Comparison of ENCODE assay signal across 7 mouse cellular contexts in genomic region chr14:87415808-87416721, GRCm38 (mm10). TPM values are rescaled to one million over a fixed set of nuclear protein-coding genes. Genes with fewer than 3 reads are reported as not detected.
DNase-seq lines count a peak whose midpoint lies in the region; ATAC-seq and TF ChIP-seq lines count a peak whose summit lies in the region.

Gene Tdrd3, plus strand, starts transcription at chr14:87416639.

- ATAC-seq in intestine, postnatal 0 days: peak; percentile 93
- ATAC-seq in midbrain, embryonic 12.5 days (ENCODE audit: low FRiP score, low read depth): peak; percentile 94

- H3K27me3 ChIP-seq in embryonic facial prominence, embryonic 10.5 days (replicated peaks; ENCODE audit: low read depth, poor library complexity, severe bottlenecking): no peaks in the 10 kb centered on the region
- H3K27me3 ChIP-seq in intestine, postnatal 0 days (replicated peaks; ENCODE audit: control insufficient read depth, insufficient read depth, low read length): no peaks in the 10 kb centered on the region
- H3K27me3 ChIP-seq in midbrain, embryonic 12.5 days: no peaks in the 10 kb centered on the region
- no peaks in the 10 kb centered on the region for H3K27me3 ChIP-seq in small intestine, adult 2 months (ENCODE audit: control insufficient read depth, insufficient read depth, low read length)

- H3K9me3 ChIP-seq in embryonic facial prominence, embryonic 10.5 days: no peaks in the 10 kb centered on the region
- H3K9me3 ChIP-seq in intestine, postnatal 0 days (ENCODE audit: control insufficient read depth): no peaks in the 10 kb centered on the region
- no peaks in the 10 kb centered on the region for H3K9me3 ChIP-seq in midbrain, embryonic 12.5 days

- H3K4me1 ChIP-seq in embryonic facial prominence, embryonic 10.5 days: peaks cover 24% of the 10 kb centered on the region
- peaks cover 3% of the 10 kb centered on the region; the same call in 1 of the 2 replicates for H3K4me1 ChIP-seq in intestine, postnatal 0 days (replicated peaks; ENCODE audit: control insufficient read depth, insufficient read depth, low read length)
- H3K4me1 ChIP-seq in midbrain, embryonic 12.5 days: peaks cover 22% of the 10 kb centered on the region
- H3K4me1 ChIP-seq in small intestine, adult 2 months (ENCODE audit: control insufficient read depth, insufficient read depth, insufficient read length, low read length): peaks cover 3% of the 10 kb centered on the region; the same call in 1 of the 2 replicates

- TF ChIP-seq CTCF in intestine, postnatal 0 days (IDR thresholded peaks at IDR 0.05; ENCODE audit: low read depth): 0 out of 2 replicates have a peak, but pooled peaks have one; percentile 1
- TF ChIP-seq CTCF in small intestine, adult 2 months (IDR thresholded peaks at IDR 0.05; ENCODE audit: extremely low read depth, insufficient read length, insufficient replicate concordance, low read depth, low read length): no peak

- peak within 1 kb of the TSS; percentile 90 for H3K4me3 ChIP-seq in embryonic facial prominence, embryonic 10.5 days
- peak within 1 kb of the TSS; percentile 86 for H3K4me3 ChIP-seq in intestine, postnatal 0 days (ENCODE audit: low read depth, low read length)
- peak within 1 kb of the TSS; percentile 82 for H3K4me3 ChIP-seq in midbrain, embryonic 12.5 days
- peak within 1 kb of the TSS; percentile 88 for H3K4me3 ChIP-seq in small intestine, adult 2 months (ENCODE audit: low read depth, low read length)

- peak within 1 kb of the TSS; percentile 97 for H3K9ac ChIP-seq in intestine, postnatal 0 days (ENCODE audit: low read depth, low read length)
- H3K9ac ChIP-seq in midbrain, embryonic 12.5 days (replicated peaks): peak within 1 kb of the TSS; percentile 95

- intact Hi-C loops in left cerebral cortex, postnatal 4 days (cut with DNase I): no loop called here

- peak within 1 kb of the TSS; percentile 98 for H3K27ac ChIP-seq in embryonic facial prominence, embryonic 10.5 days (replicated peaks)
- peak within 1 kb of the TSS; percentile 99 for H3K27ac ChIP-seq in intestine, postnatal 0 days (ENCODE audit: low read depth, low read length)
- H3K27ac ChIP-seq in midbrain, embryonic 12.5 days (replicated peaks): peak within 1 kb of the TSS; percentile 99
- peak within 1 kb of the TSS; percentile 98 for H3K27ac ChIP-seq in small intestine, adult 2 months (ENCODE audit: insufficient read depth, low read depth, low read length)

- H3K36me3 ChIP-seq in embryonic facial prominence, embryonic 10.5 days (replicated peaks): no peaks in the 10 kb centered on the region
- no peaks in the 10 kb centered on the region for H3K36me3 ChIP-seq in intestine, postnatal 0 days (ENCODE audit: control insufficient read depth, insufficient read depth)
- no peaks in the 10 kb centered on the region for H3K36me3 ChIP-seq in midbrain, embryonic 12.5 days
- no peaks in the 10 kb centered on the region for H3K36me3 ChIP-seq in small intestine, adult 2 months (ENCODE audit: control insufficient read depth, insufficient read depth, low read length)

- TF ChIP-seq POLR2A in small intestine, adult 2 months (IDR thresholded peaks at IDR 0.05; ENCODE audit: low read depth, low read length): peak; percentile 74

- under 1% methylated on average over 85 of the region's 85 CpGs for WGBS in embryonic facial prominence, embryonic 10.5 days
- under 1% methylated on average over 85 of the region's 85 CpGs for WGBS in intestine, postnatal 0 days
- WGBS in midbrain, embryonic 12.5 days: under 1% methylated on average over 84 of the region's 85 CpGs
- under 1% methylated on average over 85 of the region's 85 CpGs for WGBS in small intestine, adult 2 months

- peak; percentile 97 for DNase-seq in adrenal gland, postnatal 10 days
- DNase-seq in embryonic facial prominence, embryonic 10.5 days (ENCODE audit: low spot score): peak; percentile 94
- DNase-seq in gonadal fat pad, adult 2 months (ENCODE audit: low read depth): peak; percentile 77
- DNase-seq in left cerebral cortex, postnatal 4 days: peak; percentile 94

- H3K4me2 ChIP-seq in intestine, postnatal 0 days (replicated peaks; ENCODE audit: low read depth): peak within 1 kb of the TSS; percentile 94
- peak within 1 kb of the TSS; percentile 68 for H3K4me2 ChIP-seq in midbrain, embryonic 12.5 days (replicated peaks)

RNA-seq across cellular contexts. Expression of gene Tdrd3, which starts in this region (rescaled TPM):
- 10 to 100 TPM; 28.0 to 34.3 TPM for total RNA-seq in adrenal gland, postnatal 10 days (2021)
- 34.3 and 38.0 TPM in 2 replicates for polyA plus RNA-seq in embryonic facial prominence, embryonic 10.5 days (2016; fragmentation: Nextera tagmentation; extraction: Ambion mirVana)
- 3.5 and 4.6 TPM in 2 replicates for polyA plus RNA-seq in gonadal fat pad, adult 2 months (2012; rRNA removed)
- 8.6 and 8.7 TPM in 2 replicates for polyA plus RNA-seq in intestine, postnatal 0 days (2015; fragmentation: Nextera tagmentation; extraction: Ambion mirVana)
- total RNA-seq in left cerebral cortex, postnatal 4 days (2021): 10 to 100 TPM; 52.4 to 54.3 TPM
- polyA plus RNA-seq in midbrain, embryonic 12.5 days (2016; fragmentation: Nextera tagmentation; extraction: Ambion mirVana): 39.4 and 40.8 TPM in 2 replicates
- polyA plus RNA-seq in small intestine, adult 2 months (2012; rRNA removed): 0.44 and 0.53 TPM in 2 replicates

Comparison
In these comparisons a context has a peak if more than half of its experiments do, and no peak if none do; other contexts are left out.
1. Peak in every context shown above with its lines: DNase-seq, ATAC-seq, H3K4me3 ChIP-seq and H3K27ac ChIP-seq.